Mouse (Mus musculus) lung, adult 2 months (tissue): ENCODE measurements around the gene Sh3bp1.

ENCODE experiments used
- CTCF ChIP-seq: fragments of 200-500 bp; IDR thresholded peaks from 2 replicates; pipeline ENCODE4 v1.5.1; 2011; ENCODE audit warnings: mild to moderate bottlenecking, low read length, control low read depth; ENCODE audit not compliant: insufficient read depth
- POLR2A ChIP-seq: fragments of 200-500 bp; IDR thresholded peaks from 2 replicates; pipeline ENCODE4 v1.6.1; 2011; ENCODE audit warnings: low read depth, mild to moderate bottlenecking, control low read depth, low read length, borderline replicate concordance; ENCODE audit errors: extremely low read depth

GRCm38 (mm10) chr15:78927788-78928457 is 28.4 kb downstream of the Sh3bp1 start:
- TF ChIP-seq POLR2A, result peak; percentile 52; the same call in 1 of the 2 replicates
- no peak for TF ChIP-seq CTCF
